Mouse (Mus musculus) right cerebral cortex, postnatal 25 days (tissue): ENCODE data around the gene Mgat2.
A peak's percentile ranks its signal among the peaks of the same experiment; 100 is the strongest.

Experiments
- DNase-seq: peaks from one replicate; pipeline ENCODE4 v3.0.0; 2022

The Mgat2 gene

GRCm38 (mm10) chr12:69214393-69214792, 30.4 kb downstream of the Mgat2 start:
- DNase-seq, result no peak

DNA sequence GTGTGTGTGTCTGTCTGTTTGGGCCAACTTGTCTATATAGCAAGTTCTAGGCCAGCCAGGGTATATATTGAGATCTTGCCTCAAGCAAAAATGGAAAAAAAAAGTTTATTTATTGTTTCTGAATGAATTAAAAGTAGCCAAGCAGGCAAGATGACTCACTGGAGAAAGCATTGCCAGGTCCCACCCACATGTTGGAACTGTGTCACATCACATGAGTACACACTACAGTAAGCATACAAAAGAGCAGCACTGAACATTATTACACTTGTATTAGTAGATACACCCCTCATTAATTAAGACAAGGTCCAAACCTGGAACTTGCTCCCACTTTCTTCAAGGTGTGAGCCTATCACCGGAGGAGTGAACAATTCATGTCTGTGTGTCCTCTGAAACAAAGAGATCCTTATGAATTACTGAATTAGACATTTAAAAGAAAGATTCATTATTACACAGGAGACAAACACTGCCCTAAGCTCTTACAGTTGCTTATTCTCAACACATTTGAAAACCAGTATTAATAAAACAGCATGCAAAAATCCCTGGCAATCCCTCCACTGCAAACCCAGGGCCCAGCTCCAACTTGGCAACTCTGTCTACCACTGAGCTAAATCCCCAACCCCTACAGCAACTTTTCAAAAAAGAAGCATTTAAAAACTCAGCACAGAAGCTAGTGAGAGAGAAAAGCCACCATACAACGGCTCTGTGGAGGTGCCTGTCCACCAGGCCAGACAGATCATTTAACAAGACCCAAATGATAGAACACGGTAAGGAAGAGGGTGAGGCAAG, 31.2 kb downstream of the Mgat2 start:
- peak; percentile 27 for DNase-seq

DNA sequence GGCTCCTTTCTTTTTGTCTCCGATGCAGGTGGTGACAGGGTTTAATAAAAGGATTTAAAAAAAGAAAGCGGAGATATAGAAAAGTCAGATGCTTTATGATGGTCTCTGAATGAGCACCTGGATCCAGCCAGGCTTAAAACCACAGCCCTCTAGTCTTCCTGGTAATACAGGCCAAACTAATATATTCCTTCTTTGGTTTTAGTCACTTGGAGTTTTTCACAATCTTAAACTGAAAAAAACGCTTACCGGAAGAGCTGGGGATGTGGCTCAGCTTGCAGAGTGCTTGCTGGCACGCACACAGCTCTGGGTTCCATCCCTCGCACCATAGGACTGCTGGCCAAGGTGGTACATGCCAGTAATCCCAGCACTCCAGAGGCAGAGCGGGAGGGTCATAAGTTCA, 32.6 kb downstream of the Mgat2 start:
- no peak for DNase-seq

DNA sequence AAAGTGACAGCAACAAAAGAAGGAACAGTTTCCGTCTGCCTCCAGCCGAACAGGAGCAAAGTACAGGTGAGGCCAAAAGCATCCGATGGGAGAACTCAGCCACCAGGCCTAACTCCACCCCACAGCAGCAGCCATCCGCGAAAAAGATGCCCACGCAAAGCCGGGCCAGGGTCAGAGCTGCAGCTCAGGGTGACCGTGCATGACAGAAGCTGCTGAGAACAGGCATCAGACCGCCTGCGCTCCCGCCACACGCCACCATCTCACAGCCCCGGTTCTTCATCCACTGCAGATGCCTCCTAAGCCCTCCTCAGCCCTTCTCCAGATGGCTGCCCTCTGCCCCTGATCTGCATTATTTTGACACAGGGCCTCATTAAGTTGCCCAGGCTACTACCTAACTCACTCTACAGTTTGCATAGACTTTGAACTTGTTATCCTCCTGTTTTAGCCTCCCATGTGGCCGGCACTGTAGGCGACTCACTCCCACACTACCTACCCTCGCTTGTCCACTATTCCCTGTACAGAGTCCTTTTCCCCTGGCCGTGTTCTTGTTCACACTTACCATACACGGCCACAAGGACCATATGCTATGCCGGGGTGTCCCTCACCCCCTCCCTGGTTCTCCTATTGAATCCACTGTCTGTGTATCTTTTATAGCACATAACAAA, 36.8 kb downstream of the Mgat2 start:
- DNase-seq, result no peak

DNA sequence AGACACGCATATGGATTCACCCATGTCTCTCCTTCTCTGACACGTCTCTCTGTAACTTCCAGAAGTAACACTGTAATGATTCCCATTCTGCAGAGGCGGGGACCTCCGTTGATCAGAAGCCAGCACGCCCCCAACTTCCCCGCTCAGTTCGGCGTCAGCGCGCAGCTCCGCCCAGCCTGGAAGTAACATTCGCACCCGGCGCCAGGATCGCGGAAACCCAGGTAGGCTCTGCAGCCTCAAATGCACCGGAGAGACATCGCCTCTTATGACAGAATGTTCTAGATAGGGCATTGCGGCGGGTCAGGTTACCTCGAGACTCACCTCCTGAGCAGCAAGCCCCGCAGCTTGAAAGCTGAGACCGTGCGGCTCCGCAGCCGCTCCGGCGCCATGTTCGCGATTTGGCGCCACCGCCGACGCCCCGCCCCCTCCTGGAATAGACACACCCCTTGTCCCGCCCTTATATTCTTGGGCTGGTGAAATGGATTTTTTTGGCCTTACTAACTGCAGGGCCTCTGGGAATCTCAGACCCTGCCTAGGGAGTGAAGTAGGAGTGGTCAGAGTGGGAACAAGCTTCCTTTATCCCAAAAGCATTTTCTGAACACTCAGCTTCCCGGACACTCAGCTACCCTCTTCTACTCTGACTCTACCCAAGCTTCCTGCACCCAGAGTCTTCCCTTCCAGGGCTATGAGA, 44.0 kb downstream of the Mgat2 start, which contains the start of gene Pole2:
Gene Pole2, minus strand, starts transcription at position 420 of the 691 bp plus-strand sequence.
- peak; percentile 83 for DNase-seq

DNA sequence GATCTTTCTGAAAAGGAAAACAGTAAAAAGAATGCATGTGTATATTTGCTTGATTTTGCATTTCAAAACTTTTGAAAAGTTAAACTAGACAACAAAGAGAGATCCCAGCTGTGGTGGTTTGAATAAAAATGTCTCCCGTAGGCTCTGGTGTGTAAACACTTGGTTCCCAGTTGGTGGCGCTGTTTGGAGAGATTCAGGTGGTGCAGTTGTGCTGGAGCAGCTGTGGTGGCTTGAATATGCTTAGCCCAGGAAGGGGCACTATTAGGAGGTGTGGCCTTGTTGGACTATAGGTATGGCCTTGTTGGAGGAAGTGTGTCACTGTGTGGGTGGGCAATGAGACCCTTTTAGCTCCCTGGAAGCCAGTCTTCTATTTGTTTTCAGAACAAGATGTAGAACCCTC, 45.3 kb downstream of the Mgat2 start:
- no peak for DNase-seq

DNA sequence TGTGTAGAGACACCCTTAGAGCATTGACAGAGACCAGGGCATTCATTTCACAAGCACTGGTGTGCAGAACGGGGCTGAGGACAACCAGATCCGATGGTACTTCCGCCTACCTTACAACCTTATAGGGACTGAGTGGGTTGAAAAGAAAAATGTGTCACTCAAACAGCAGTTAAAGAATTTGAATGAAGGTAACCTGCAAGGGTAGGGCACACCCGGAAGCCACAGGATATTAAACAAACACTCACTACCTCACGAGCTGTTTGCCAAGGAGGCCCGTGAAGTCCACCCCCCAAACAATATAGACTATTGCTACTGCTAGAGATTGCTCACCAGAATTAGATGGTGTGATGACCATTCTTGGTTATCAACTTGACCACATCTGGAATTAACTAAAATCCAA, 51.8 kb downstream of the Mgat2 start:
- DNase-seq, result no peak
